Mouse (Mus musculus) CH12.LX (cell line): ENCODE data around the gene Nat8. TPM values are rescaled to one million over a fixed set of nuclear protein-coding genes. Genes with fewer than 3 reads are reported as not detected.

Experiments used
- DNase-seq: peaks from one replicate; pipeline ENCODE4 v3.0.0-alpha.2; 2013; ENCODE audit errors: extremely low read depth
- H3K27ac ChIP-seq: 2 replicates; pipeline ENCODE4 v1.5.1; 2012; ENCODE audit warnings: low read depth, mild to moderate bottlenecking, control low read depth, moderate library complexity; ENCODE audit not compliant: insufficient read depth
- H3K27me3 ChIP-seq: replicated peaks from 2 replicates; pipeline ENCODE3; 2012; ENCODE audit warnings: inconsistent platforms
- H3K36me3 ChIP-seq, 2 experiments: replicated peaks in 1 of 2; 2 replicates each; pipeline versions ENCODE3 to v1.6.1; 2012; ENCODE audit warnings: inconsistent platforms in 1 of 2, low read length in 1 of 2, mild to moderate bottlenecking in 1 of 2, mixed read lengths in 1 of 2, moderate library complexity in 1 of 2; ENCODE audit not compliant: control insufficient read depth in 1 of 2, insufficient read depth in 1 of 2
- H3K4me1 ChIP-seq, 2 experiments: 2 replicates each; pipeline ENCODE4 v1.6.1; 2012; ENCODE audit warnings: inconsistent platforms in 1 of 2, moderate library complexity in 1 of 2; ENCODE audit not compliant: insufficient read depth in 2 of 2, control insufficient read depth in 1 of 2
- H3K4me2 ChIP-seq: 2 replicates; pipeline ENCODE4 v1.6.1; 2012; ENCODE audit warnings: low read depth, mild to moderate bottlenecking, control low read depth; ENCODE audit not compliant: poor library complexity, insufficient read depth, severe bottlenecking
- H3K4me3 ChIP-seq, 3 experiments: fragments of 150-350 bp in 1 of 3; sonication (generic) in 1 of 3; replicated peaks in 1 of 3; 2 replicates each; pipeline versions ENCODE3 to v1.5.1; 2011 to 2012; ENCODE audit warnings: low read depth in 2 of 3, low read length in 2 of 3, mild to moderate bottlenecking in 2 of 3, moderate library complexity in 2 of 3, control low read depth in 1 of 3, improper control_type of control experiment in 1 of 3, inconsistent platforms in 1 of 3, mixed read lengths in 1 of 3; ENCODE audit not compliant: poor library complexity in 1 of 3
- H3K79me2 ChIP-seq: replicated peaks from 2 replicates; pipeline ENCODE4 v1.6.1; 2012; ENCODE audit warnings: mild to moderate bottlenecking, moderate library complexity; ENCODE audit not compliant: control insufficient read depth, poor library complexity, insufficient read depth, severe bottlenecking; ENCODE audit errors: extremely low read depth
- H3K9ac ChIP-seq: 2 replicates; pipeline ENCODE4 v1.6.1; 2012; ENCODE audit warnings: low read depth, mild to moderate bottlenecking, control low read depth, moderate library complexity; ENCODE audit not compliant: insufficient read depth
- H3K9me3 ChIP-seq: replicated peaks from 2 replicates; pipeline ENCODE3; 2012; ENCODE audit warnings: low read length, inconsistent platforms, mixed read lengths
- BHLHE40 ChIP-seq: IDR thresholded peaks from 2 replicates; pipeline ENCODE4 v1.6.1; 2011; ENCODE audit warnings: mild to moderate bottlenecking, low read depth, low read length, improper control_type of control experiment
- CHD2 ChIP-seq: IDR thresholded peaks from 2 replicates; pipeline ENCODE4 v1.6.1; 2011; ENCODE audit warnings: low read length, improper control_type of control experiment
- CTCF ChIP-seq, 2 experiments: IDR thresholded peaks in 1 of 2; conservative IDR thresholded peaks in 1 of 2; 2 replicates each; pipeline ENCODE4 v1.5.1; 2011 to 2012; ENCODE audit warnings: low read depth in 2 of 2, low read length in 2 of 2, improper control_type of control experiment in 1 of 2, inconsistent platforms in 1 of 2, mild to moderate bottlenecking in 1 of 2, moderate library complexity in 1 of 2
- E2F4 ChIP-seq: IDR thresholded peaks from 2 replicates; pipeline ENCODE4 v1.6.1; 2011; ENCODE audit warnings: low read depth, low read length, improper control_type of control experiment; ENCODE audit not compliant: insufficient replicate concordance
- EP300 ChIP-seq: IDR thresholded peaks from 2 replicates; pipeline ENCODE4 v1.6.1; 2011; ENCODE audit warnings: low read length, improper control_type of control experiment
- GABPA ChIP-seq: IDR thresholded peaks from 2 replicates; pipeline ENCODE4 v1.6.1; 2012; ENCODE audit warnings: low read depth, low read length, improper control_type of control experiment, inconsistent platforms; ENCODE audit not compliant: insufficient replicate concordance
- HCFC1 ChIP-seq: IDR thresholded peaks from 2 replicates; pipeline ENCODE4 v1.6.1; 2012; ENCODE audit warnings: low read depth, mild to moderate bottlenecking, inconsistent platforms, low read length, improper control_type of control experiment
- JUN ChIP-seq: IDR thresholded peaks from 2 replicates; pipeline ENCODE4 v1.6.1; 2011; ENCODE audit warnings: low read depth, mild to moderate bottlenecking, low read length, improper control_type of control experiment, moderate library complexity; ENCODE audit not compliant: insufficient read depth
- KAT2A ChIP-seq: IDR thresholded peaks from 2 replicates; pipeline ENCODE4 v1.6.1; 2012; ENCODE audit warnings: low read length, improper control_type of control experiment, inconsistent platforms; ENCODE audit not compliant: insufficient replicate concordance
- MAFK ChIP-seq: IDR thresholded peaks from 2 replicates; pipeline ENCODE4 v1.6.1; 2011; ENCODE audit warnings: low read length, improper control_type of control experiment; ENCODE audit not compliant: insufficient replicate concordance
- MAX ChIP-seq: IDR thresholded peaks from 2 replicates; pipeline ENCODE4 v1.6.1; 2011; ENCODE audit warnings: low read length, improper control_type of control experiment
- MAZ ChIP-seq: IDR thresholded peaks from 2 replicates; pipeline ENCODE4 v1.6.1; 2012; ENCODE audit warnings: low read depth, mild to moderate bottlenecking, inconsistent platforms, low read length, improper control_type of control experiment, moderate library complexity
- MEF2A ChIP-seq: IDR thresholded peaks from 2 replicates; pipeline ENCODE4 v1.6.1; 2014; ENCODE audit warnings: low read depth, mild to moderate bottlenecking, inconsistent platforms, low read length, improper control_type of control experiment, borderline replicate concordance
- MYC ChIP-seq: IDR thresholded peaks from 2 replicates; pipeline ENCODE4 v1.6.1; 2011; ENCODE audit warnings: low read depth, mild to moderate bottlenecking, improper control_type of control experiment, low read length
- NELFE ChIP-seq: IDR thresholded peaks from 2 replicates; pipeline ENCODE4 v1.6.1; 2011; ENCODE audit warnings: low read depth, low read length, improper control_type of control experiment
- PAX5 ChIP-seq: IDR thresholded peaks from 2 replicates; pipeline ENCODE4 v1.6.1; 2012; ENCODE audit warnings: low read length, inconsistent platforms, mixed read lengths
- POLR2A ChIP-seq: IDR thresholded peaks from 2 replicates; pipeline ENCODE4 v1.6.1; 2011; ENCODE audit warnings: low read depth, mild to moderate bottlenecking, improper control_type of control experiment, low read length
- POLR2AphosphoS2 ChIP-seq: IDR thresholded peaks from 2 replicates; pipeline ENCODE4 v1.6.1; 2011; ENCODE audit warnings: low read depth, low read length, improper control_type of control experiment
- RAD21 ChIP-seq: IDR thresholded peaks from 2 replicates; pipeline ENCODE4 v1.6.1; 2011; ENCODE audit warnings: low read depth, mild to moderate bottlenecking, low read length, improper control_type of control experiment, moderate library complexity
- RCOR1 ChIP-seq: conservative IDR thresholded peaks from 2 replicates; pipeline ENCODE4 v1.6.1; 2012; ENCODE audit warnings: low read depth, mild to moderate bottlenecking, inconsistent platforms, low read length, improper control_type of control experiment
- SMC3 ChIP-seq: IDR thresholded peaks from 2 replicates; pipeline ENCODE4 v1.6.1; 2011; ENCODE audit warnings: low read depth, low read length, improper control_type of control experiment
- TCF12 ChIP-seq: IDR thresholded peaks from 2 replicates; pipeline ENCODE4 v1.6.1; 2014; ENCODE audit warnings: low read depth, mild to moderate bottlenecking, inconsistent platforms, low read length, improper control_type of control experiment
- UBTF ChIP-seq: IDR thresholded peaks from 2 replicates; pipeline ENCODE4 v1.6.1; 2012; ENCODE audit warnings: low read depth, mild to moderate bottlenecking, inconsistent platforms, low read length, improper control_type of control experiment, moderate library complexity
- ZC3H11A ChIP-seq: IDR thresholded peaks from 2 replicates; pipeline ENCODE4 v1.6.1; 2012; ENCODE audit warnings: low read depth, mild to moderate bottlenecking, inconsistent platforms, low read length, improper control_type of control experiment
- ZMIZ1 ChIP-seq: IDR thresholded peaks from 2 replicates; pipeline ENCODE4 v1.6.1; 2012; ENCODE audit warnings: low read depth, mild to moderate bottlenecking, inconsistent platforms, low read length, improper control_type of control experiment
- ZNF384 ChIP-seq: IDR thresholded peaks from 2 replicates; pipeline ENCODE4 v1.6.1; 2012; ENCODE audit warnings: low read depth, low read length, improper control_type of control experiment, inconsistent platforms
- dilution Hi-C: fragments of 300-500 bp; cut with MboI; formaldehyde crosslinking; loops from 2 replicates; pipeline ENCODE4 v1.14.3; 2020; ENCODE audit warnings: low sequenced_read_pairs; ENCODE audit not compliant: extremely low pct_unique_long_range_greater_than_20kb, extremely low pct_ligation_motif_present
- in situ Hi-C: fragments of 300-500 bp; cut with MboI; formaldehyde crosslinking; loops from 3 replicates; pipeline ENCODE4 v1.14.3; 2019; ENCODE audit warnings: low sequenced_read_pairs, low pct_ligation_motif_present, low pct_unique_long_range_greater_than_20kb, mixed read lengths
- polyA plus RNA-seq: library from polyadenylated mRNA; unstranded; fragments of >175 nt; gene quantifications from 2 replicates; pipeline ENCODE4 v1.2.1, GENCODE M21; 2012; ENCODE audit warnings: low read depth; ENCODE audit not compliant: insufficient read length
- total RNA-seq, 2 experiments: library from RNA; depleted of rRNA; stranded (reverse); fragments of 300-350 nt in 1 of 2; fragments of >200 nt in 1 of 2; gene quantifications; 2 replicates each; pipeline ENCODE4 v1.2.3; 2012 to 2014

Gene Nat8
- total and polyA plus RNA-seq, 3 experiments = not detected

- TF ChIP-seq TCF12 (no peak), RCOR1 (no peak), PAX5 (no peak), ZNF384 (no peak), SMC3 (no peak), GABPA (no peak), MAFK (no peak), UBTF (no peak), MAZ (no peak), POLR2AphosphoS2 (no peak), E2F4 (no peak), BHLHE40 (no peak), POLR2A (no peak), EP300 (no peak)
- Histone ChIP-seq H3K4me2 (no peak overlapping the region), H3K4me3 (no peak overlapping the region), H3K27ac (no peak overlapping the region), H3K9ac (no peak overlapping the region), H3K36me3 (no peaks in the 10 kb centered on the region), H3K79me2 (no peaks in the 10 kb centered on the region), H3K9me3 (peaks cover 9% of the 10 kb centered on the region), H3K4me1 (no peaks in the 10 kb centered on the region), H3K27me3 (peaks cover 64% of the 10 kb centered on the region)
- in situ Hi-C loops (no loop called here), dilution Hi-C loops (no loop called here)
- DNase-seq = no peak
Measured at GRCm38 (mm10) chr6:85823382-85824090, 8.3 kb downstream of the Nat8 start.

- in situ Hi-C loops = no loop called here
- no peak for TF ChIP-seq BHLHE40
- no peak for TF ChIP-seq GABPA
- no peak for TF ChIP-seq KAT2A
- no peak for TF ChIP-seq MEF2A
- no peak for TF ChIP-seq RAD21
- TF ChIP-seq CHD2 = no peak
- TF ChIP-seq CTCF (conservative IDR thresholded peaks at IDR 0.05 in 1 of 2, IDR thresholded peaks at IDR 0.05 in 1 of 2; ENCODE audit: low read depth in 2 of 2, low read length in 2 of 2) = no peak
- no peak for TF ChIP-seq PAX5
- TF ChIP-seq MYC = no peak
- no peak for TF ChIP-seq EP300
- TF ChIP-seq ZC3H11A = no peak
- TF ChIP-seq MAX = no peak
- no peak for TF ChIP-seq HCFC1
- no peak for TF ChIP-seq POLR2A
- TF ChIP-seq NELFE = no peak
- no peak for TF ChIP-seq JUN
- TF ChIP-seq ZMIZ1 = no peak
- Histone ChIP-seq H3K9ac (no peak overlapping the region), H3K27me3 (peaks cover 70% of the 10 kb centered on the region), H3K4me3 (no peak overlapping the region), H3K4me2 (no peak overlapping the region), H3K79me2 (no peaks in the 10 kb centered on the region), H3K27ac (no peak overlapping the region), H3K9me3 (peaks cover 9% of the 10 kb centered on the region), H3K36me3 (no peaks in the 10 kb centered on the region), H3K4me1 (no peaks in the 10 kb centered on the region)
- DNase-seq = no peak
- dilution Hi-C loops = no loop called here
Measured at GRCm38 (mm10) chr6:85822286-85822685, 9.6 kb downstream of the Nat8 start.
